Mouse (Mus musculus) thymus, adult 18-20 months (tissue): ENCODE data around the gene Atp5g3.

ENCODE experiments used
- DNase-seq, 2 experiments: peaks; one replicate each; pipeline ENCODE4 v3.0.0; 2022; ENCODE audit warnings: mixed read lengths in 2 of 2

Atp5g3 gene

DNA sequence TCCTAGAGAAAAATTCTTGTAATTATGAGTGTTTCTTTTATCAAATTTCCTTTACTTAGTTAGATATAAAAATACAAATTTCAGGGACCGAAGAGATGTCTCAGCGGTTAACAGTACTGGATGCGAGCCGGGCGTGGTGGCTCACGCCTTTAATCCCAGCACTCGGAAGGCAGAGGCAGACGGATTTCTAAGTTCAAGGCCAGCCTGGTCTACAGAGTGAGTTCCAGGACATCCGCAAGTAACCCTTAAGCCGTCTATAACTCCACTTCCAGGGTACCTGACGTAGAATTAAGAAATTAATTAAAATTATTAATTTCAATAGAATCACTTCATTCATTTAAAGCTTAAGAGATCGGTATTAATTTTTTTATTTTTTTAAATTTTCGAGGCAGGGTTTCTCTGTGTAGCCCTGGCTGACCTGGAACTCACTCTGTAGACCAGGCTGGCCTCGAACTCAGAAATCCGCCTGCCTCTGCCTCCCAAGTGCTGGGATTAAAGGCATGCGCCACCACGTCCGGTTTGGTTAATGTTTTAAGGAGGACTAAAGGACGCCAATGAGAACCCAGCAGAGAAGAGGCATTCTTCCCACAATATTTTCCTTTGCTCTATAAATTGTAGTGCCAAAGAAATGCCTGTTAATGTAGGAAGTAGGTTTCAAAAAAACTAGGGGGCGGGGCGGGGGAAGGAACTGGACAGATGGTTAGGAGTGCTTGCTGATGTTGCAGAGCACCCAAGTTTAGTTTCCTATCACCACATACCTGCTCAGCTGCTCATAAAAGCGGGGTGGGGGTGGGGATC is 17.5 kb downstream of the Atp5g3 start:
- no peak for DNase-seq

DNA sequence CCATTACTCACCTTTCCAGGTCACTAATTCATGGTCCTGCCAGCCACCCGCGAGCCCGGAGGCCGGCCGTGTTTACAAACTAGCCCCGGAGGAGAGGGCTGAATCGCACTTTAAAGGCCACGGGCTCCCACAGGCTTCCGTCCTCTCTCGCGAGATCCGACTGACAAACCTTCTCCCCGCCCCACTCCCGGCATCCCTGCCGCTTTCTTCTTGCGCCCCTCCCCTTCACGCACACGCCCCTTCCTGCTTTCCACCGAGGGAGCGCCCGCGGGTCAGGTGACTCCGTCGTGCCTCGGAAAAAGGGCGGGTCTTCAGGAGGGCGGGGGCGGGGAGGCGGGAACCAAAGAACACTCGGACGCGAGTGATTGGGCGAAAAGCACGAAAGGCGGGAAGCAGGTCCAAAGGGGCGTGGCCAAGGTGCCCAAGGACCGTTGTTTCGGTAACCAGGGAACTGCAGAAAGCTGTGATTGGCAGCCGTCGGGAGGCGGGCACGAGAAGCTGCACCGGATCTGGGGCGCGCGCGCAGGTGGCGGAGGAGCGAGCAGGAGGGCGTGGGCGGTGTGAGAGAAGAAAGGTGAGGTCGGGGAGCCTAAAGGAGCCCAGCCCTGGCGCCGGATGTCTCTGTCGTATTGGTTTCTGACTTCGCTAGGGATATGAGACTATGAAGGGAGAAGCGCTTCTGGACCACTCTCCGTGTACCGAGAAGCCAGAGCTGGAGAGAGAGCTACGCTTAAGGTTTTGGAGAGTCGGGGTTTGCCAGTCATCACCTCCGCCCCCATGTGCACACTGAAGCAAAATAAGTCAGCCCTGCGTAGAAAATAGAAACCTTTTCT is 18.4 kb downstream of the Atp5g3 start, which contains the start of gene Atf2:
TSS of gene Atf2 (minus strand) at position 176 of the 833 bp plus-strand sequence.
- DNase-seq = peak; percentile 100

DNA sequence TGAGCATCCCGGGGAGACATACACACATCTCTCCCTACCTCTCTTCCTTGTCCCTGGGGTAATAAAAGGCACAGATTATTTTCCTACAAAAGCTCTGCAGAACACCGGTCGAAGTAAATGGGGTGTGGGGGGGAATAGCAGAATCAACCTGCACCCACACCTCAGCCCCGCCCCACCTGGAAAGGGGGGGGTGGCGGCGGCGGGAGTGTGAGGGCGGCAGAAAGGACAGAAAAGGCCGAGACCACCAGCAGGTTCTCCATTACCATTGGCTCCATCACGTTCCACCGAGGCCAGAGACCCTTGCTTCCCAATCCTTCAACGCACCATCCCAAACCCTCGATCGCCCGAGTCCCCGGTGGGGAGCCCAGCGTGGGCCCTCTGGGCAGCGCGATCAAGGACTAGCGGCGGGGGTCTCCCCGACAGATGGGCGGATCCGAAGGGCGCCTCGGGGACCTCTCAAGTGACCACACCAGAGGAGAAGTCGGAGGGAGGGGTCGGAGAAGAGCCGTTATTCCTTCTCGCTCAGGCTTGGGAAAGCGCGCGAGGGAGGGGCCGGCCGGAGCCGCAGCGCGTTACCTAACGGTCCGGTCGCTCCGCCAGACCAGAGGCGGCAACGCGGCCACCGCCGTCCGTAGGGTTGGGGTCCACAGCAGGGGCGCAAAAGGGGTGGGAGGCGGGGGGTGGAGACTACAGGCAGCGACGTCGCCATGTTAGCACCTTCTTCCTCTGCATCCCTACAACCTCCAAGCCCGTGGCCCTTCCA is 19.2 kb downstream of the Atp5g3 start:
- peak; percentile 58 to 62 for DNase-seq

DNA sequence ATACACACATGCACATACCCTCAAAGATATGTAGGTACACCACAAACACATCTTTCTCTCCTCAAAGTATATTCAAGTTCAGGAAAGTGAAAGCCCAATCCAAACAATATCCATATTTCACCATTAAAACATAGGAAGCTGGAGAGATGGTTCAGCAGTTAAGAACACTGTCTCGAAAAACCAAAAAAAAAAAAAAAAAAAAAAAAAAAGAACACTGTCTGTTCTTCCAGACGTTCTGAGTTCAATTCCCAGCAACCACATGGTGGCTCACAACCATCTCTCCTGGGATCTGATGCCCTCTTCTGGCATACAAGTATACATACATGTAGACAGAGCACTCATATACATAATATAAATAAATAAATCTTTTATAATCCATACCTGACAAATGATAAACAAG is 25.1 kb downstream of the Atp5g3 start:
- DNase-seq = no peak

DNA sequence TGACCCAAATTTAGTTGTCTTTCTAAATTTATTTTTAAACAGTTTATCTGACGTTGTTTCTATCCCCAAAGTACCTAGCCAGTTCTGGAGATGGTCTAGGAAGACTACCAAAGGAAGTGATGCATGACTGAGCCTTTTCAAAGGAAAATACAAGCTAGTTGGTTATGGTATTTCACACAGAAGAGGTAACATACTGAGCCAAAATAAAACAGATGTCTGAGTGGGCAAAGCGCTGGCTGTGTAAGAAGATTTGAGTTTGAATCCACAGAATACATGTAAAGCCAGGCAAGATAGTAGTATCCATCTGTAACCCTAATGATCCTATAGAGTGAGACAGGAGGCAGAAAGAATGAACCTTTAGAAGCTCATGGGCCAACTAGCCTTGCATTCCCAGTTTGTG is 33.2 kb downstream of the Atp5g3 start:
- DNase-seq = no peak

DNA sequence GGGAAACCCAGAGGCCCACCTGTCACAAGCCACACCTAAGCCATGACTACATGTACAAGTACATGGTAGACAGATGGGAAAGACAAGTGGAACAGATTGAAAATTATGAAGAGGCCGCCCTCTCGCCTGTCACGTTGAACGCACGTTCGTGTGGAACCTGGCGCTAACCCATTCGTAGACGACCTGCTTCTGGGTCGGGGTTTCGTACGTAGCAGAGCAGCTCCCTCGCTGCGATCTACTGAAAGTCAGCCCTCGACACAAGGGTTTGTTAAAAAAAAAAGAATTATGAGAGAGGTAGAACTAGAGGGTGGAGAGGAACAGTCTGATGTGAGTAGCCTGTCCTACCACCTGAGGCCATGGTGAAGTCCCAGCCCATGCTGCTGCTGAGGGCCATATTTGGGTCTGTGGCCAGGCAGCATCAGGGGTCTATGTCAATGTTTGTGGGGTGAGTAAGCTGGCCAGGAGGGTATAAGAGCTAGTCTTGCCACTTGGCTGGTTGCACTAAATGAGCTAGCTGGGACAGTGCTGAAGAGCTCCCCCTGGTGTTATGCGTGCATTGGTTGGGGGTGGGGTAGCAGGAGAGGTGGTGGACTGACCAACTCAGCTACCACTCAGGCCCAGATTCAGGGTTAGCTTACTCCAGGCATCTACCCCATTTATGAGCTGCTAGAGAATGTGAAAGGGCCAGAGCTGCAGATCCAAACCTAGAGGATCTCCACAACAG is 43.2 kb downstream of the Atp5g3 start:
- DNase-seq = peak; percentile 16 to 32

DNA sequence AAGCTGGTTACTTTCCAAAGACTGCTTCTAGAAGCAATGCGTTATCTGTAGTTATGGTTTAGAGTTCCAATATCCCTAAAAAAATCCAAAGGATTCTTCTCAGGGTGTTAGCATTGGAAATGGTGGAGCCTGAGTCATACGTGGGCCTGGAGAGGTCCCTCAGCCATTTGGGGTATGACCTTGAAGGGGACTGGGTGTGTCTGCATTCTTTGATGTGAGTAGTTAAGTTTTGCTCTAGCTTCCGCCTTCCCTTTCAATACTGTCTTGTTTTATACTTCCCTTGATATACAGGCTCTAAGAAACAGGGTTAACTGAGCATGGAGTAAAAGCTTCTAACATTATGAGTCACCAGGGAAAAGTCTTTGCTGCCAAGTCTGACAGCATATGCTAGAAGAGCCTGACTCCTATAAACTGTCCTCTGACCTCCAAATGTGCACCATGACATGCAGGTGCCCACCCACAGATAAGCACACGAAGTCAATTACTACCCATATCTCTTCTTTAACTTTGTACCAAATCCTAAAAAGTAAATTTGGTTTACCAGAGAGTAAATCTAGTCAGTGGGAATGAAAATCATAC is 51.0 kb downstream of the Atp5g3 start:
- DNase-seq = no peak
